Mouse (Mus musculus) sigmoid colon, adult 10 weeks (tissue): ENCODE measurements around the gene Rnf4. TPM values are rescaled to one million over a fixed set of nuclear protein-coding genes. Genes with fewer than 3 reads are reported as not detected.

Source experiments
- polyA plus RNA-seq: library from polyadenylated mRNA; stranded (reverse); fragments of 350-450 nt; fragmentation: Illumina TruSeq; extraction: RNeasy Lipid Tissue Mini Kit (QIAGEN cat#74804); gene quantifications from one replicate; pipeline ENCODE4 v1.2.3, GENCODE M21; 2014; ENCODE audit warnings: low read depth, low replicate concordance

The Rnf4 gene
- 125 TPM for polyA plus RNA-seq

GRCm38 (mm10) chr5:34336097-34336774 lies at the start of gene Rnf4:
TSS of gene Rnf4 (plus strand) at chr5:34336289.

GRCm38 (mm10) chr5:34288154-34288716 lies 47.9 kb upstream of the Rnf4 start, which contains the start of the genes Zfyve28 and Cfap99:
TSS of gene Zfyve28 (minus strand) at chr5:34288449.
TSS of gene Cfap99 (plus strand) at chr5:34288600.

GRCm38 (mm10) chr5:34369341-34370021 lies 33.4 kb downstream of the Rnf4 start, which contains the start of gene Fam193a:
TSS of gene Fam193a (plus strand) at chr5:34369933.

Other genes with a start within 250 kb of the Rnf4 start
- 0.19 TPM for gene Poln, start 166.8 kb upstream of the Rnf4 start, polyA plus RNA-seq
- gene Haus3, start 166.8 kb upstream of the Rnf4 start, polyA plus RNA-seq, result 40.8 TPM
- gene Mxd4, start 148.6 kb upstream of the Rnf4 start, polyA plus RNA-seq, result 22.5 TPM
- not detected for gene Zfyve28, start 47.8 kb upstream of the Rnf4 start, polyA plus RNA-seq
- gene Cfap99, start 47.7 kb upstream of the Rnf4 start, polyA plus RNA-seq, result not detected
- gene Fam193a, start 33.6 kb downstream of the Rnf4 start, polyA plus RNA-seq, result 23.4 TPM
- 11.1 TPM for gene Tnip2, start 177.7 kb downstream of the Rnf4 start, polyA plus RNA-seq
- gene Sh3bp2, start 189.5 kb downstream of the Rnf4 start, polyA plus RNA-seq, result 1.1 TPM
- gene Add1, start 237.4 kb downstream of the Rnf4 start, polyA plus RNA-seq, result 177 TPM